ENCODE assay signal across 8 mouse cellular contexts in genomic region chr4:55514733-55515176, GRCm38 (mm10). TPM values are rescaled to one million over a fixed set of nuclear protein-coding genes. Genes with fewer than 3 reads are reported as not detected.
DNase-seq lines count a peak whose midpoint lies in the region; ATAC-seq and TF ChIP-seq lines count a peak whose summit lies in the region.

No protein-coding gene starts in this region.

- no peak overlapping the region for H3K4me3 ChIP-seq in C2C12 (ENCODE audit: insufficient read depth, poor library complexity, severe bottlenecking)
- peak overlapping the region; percentile 77 for H3K4me3 ChIP-seq in brown adipose tissue, adult 24 weeks (ENCODE audit: insufficient read depth, low read depth, low read length)
- peak overlapping the region; percentile 61 for H3K4me3 ChIP-seq in forebrain, embryonic 13.5 days
- peak overlapping the region; percentile 66 for H3K4me3 ChIP-seq in heart, postnatal 0 days (ENCODE audit: low read depth, low read length)
- peak overlapping the region; percentile 51 for H3K4me3 ChIP-seq in liver, embryonic 15.5 days (replicated peaks)
- peak overlapping the region; percentile 62 for H3K4me3 ChIP-seq in stomach, embryonic 15.5 days (replicated peaks)

- H3K4me2 ChIP-seq in forebrain, embryonic 13.5 days = peak overlapping the region; percentile 66
- peak overlapping the region; percentile 74 for H3K4me2 ChIP-seq in heart, postnatal 0 days (ENCODE audit: low read depth, low read length)
- H3K4me2 ChIP-seq in liver, embryonic 15.5 days = peak overlapping the region; percentile 68
- peak overlapping the region; percentile 64 for H3K4me2 ChIP-seq in stomach, embryonic 15.5 days

- peak; percentile 98 for ATAC-seq in forebrain, embryonic 13.5 days
- peak; percentile 97 for ATAC-seq in heart, postnatal 0 days (ENCODE audit: insufficient read depth, low read depth)
- peak; percentile 54; the same call in 1 of the 2 replicates for ATAC-seq in liver, embryonic 15.5 days (ENCODE audit: insufficient read depth)
- peak; percentile 94 for ATAC-seq in stomach, embryonic 15.5 days (ENCODE audit: insufficient read depth, low FRiP score, low read depth)

- DNase-seq in heart, postnatal 0 days (ENCODE audit: low spot score) = peak; percentile 81
- DNase-seq in kidney, postnatal 25 days = peak; percentile 82 to 86
- peak; percentile 85 for DNase-seq in neural tube, embryonic 10.5 days (ENCODE audit: extremely low spot score, low spot score)

- H3K4me1 ChIP-seq in brown adipose tissue, adult 24 weeks (ENCODE audit: control insufficient read depth, insufficient read depth, insufficient read length, low read length) = no peaks in the 10 kb centered on the region
- peaks cover 11% of the 10 kb centered on the region; the same call in 1 of the 2 replicates for H3K4me1 ChIP-seq in forebrain, embryonic 13.5 days
- no peaks in the 10 kb centered on the region for H3K4me1 ChIP-seq in heart, postnatal 0 days (ENCODE audit: control insufficient read depth, insufficient read depth)
- H3K4me1 ChIP-seq in liver, embryonic 15.5 days (replicated peaks) = peaks cover 3% of the 10 kb centered on the region; the same call in 1 of the 2 replicates
- peaks cover 5% of the 10 kb centered on the region; the same call in 1 of the 2 replicates for H3K4me1 ChIP-seq in stomach, embryonic 15.5 days

- no peaks in the 10 kb centered on the region for H3K79me3 ChIP-seq in C2C12 (ENCODE audit: low read depth)

- H3K36me3 ChIP-seq in C2C12 (ENCODE audit: control insufficient read depth, insufficient read depth) = no peaks in the 10 kb centered on the region
- no peaks in the 10 kb centered on the region for H3K36me3 ChIP-seq in forebrain, embryonic 13.5 days (ENCODE audit: poor library complexity, severe bottlenecking)
- no peaks in the 10 kb centered on the region for H3K36me3 ChIP-seq in heart, postnatal 0 days (replicated peaks; ENCODE audit: control insufficient read depth, insufficient read depth, low read length)
- no peaks in the 10 kb centered on the region for H3K36me3 ChIP-seq in liver, embryonic 15.5 days (replicated peaks)
- no peaks in the 10 kb centered on the region for H3K36me3 ChIP-seq in stomach, embryonic 15.5 days

- no peaks in the 10 kb centered on the region for H3K27me3 ChIP-seq in C2C12 (ENCODE audit: control insufficient read depth, insufficient read depth, insufficient read length)
- H3K27me3 ChIP-seq in forebrain, embryonic 13.5 days = peaks cover 4% of the 10 kb centered on the region; the same call in 1 of the 2 replicates
- 0 out of 2 replicates have a peak, but pooled peaks cover 6% of the 10 kb centered on the region for H3K27me3 ChIP-seq in heart, postnatal 0 days (ENCODE audit: control insufficient read depth, insufficient read depth, low read length)
- peaks cover 36% of the 10 kb centered on the region for H3K27me3 ChIP-seq in liver, embryonic 15.5 days
- no peaks in the 10 kb centered on the region for H3K27me3 ChIP-seq in stomach, embryonic 15.5 days (replicated peaks)

- peak; percentile 24 for TF ChIP-seq CTCF in C2C12 (IDR thresholded peaks at IDR 0.05; ENCODE audit: control insufficient read depth, insufficient read depth, insufficient read length)
- peak; percentile 80 for TF ChIP-seq CTCF in heart, postnatal 0 days (IDR thresholded peaks at IDR 0.05; ENCODE audit: low read depth)

- WGBS in forebrain, embryonic 13.5 days = 0% methylated on average over 39 of the region's 39 CpGs
- under 1% methylated on average over 39 of the region's 39 CpGs for WGBS in heart, postnatal 0 days
- 0% methylated on average over 38 of the region's 39 CpGs for WGBS in liver, embryonic 15.5 days (ENCODE audit: insufficient replicate concordance)
- WGBS in stomach, embryonic 15.5 days = under 1% methylated on average over 39 of the region's 39 CpGs

- TF ChIP-seq EP300 in heart, postnatal 0 days (IDR thresholded peaks at IDR 0.05; ENCODE audit: low read depth) = no peak

- peak overlapping the region; percentile 61 for H3K27ac ChIP-seq in brown adipose tissue, adult 24 weeks (replicated peaks; ENCODE audit: low read depth, low read length)
- H3K27ac ChIP-seq in forebrain, embryonic 13.5 days = no peak overlapping the region
- H3K27ac ChIP-seq in heart, postnatal 0 days (ENCODE audit: low read depth) = peak overlapping the region; percentile 40; the same call in 1 of the 2 replicates
- H3K27ac ChIP-seq in liver, embryonic 15.5 days (replicated peaks) = no peak overlapping the region
- 0 out of 2 replicates have a peak overlapping the region, but pooled peaks have one; percentile 53 for H3K27ac ChIP-seq in stomach, embryonic 15.5 days

- no peaks in the 10 kb centered on the region for H3K79me2 ChIP-seq in C2C12 (ENCODE audit: control insufficient read depth, insufficient read depth)

- H3K9me3 ChIP-seq in forebrain, embryonic 13.5 days (replicated peaks) = no peaks in the 10 kb centered on the region
- H3K9me3 ChIP-seq in heart, postnatal 0 days (replicated peaks; ENCODE audit: control insufficient read depth, low read length) = no peaks in the 10 kb centered on the region
- no peaks in the 10 kb centered on the region for H3K9me3 ChIP-seq in liver, embryonic 15.5 days (replicated peaks)
- no peaks in the 10 kb centered on the region for H3K9me3 ChIP-seq in stomach, embryonic 15.5 days

- no peak overlapping the region for H3ac ChIP-seq in C2C12 (ENCODE audit: control insufficient read depth, insufficient read length, low read depth)

- H3K9ac ChIP-seq in forebrain, embryonic 13.5 days = peak overlapping the region; percentile 76
- peak overlapping the region; percentile 57 for H3K9ac ChIP-seq in heart, postnatal 0 days (replicated peaks; ENCODE audit: low read depth, low read length)
- peak overlapping the region; percentile 39 for H3K9ac ChIP-seq in liver, embryonic 15.5 days
- peak overlapping the region; percentile 34 for H3K9ac ChIP-seq in stomach, embryonic 15.5 days

TF ChIP-seq in C2C12, 6 proteins besides CTCF, POLR2A, EP300 and RAD21:
- TF ChIP-seq CEBPB (IDR thresholded peaks at IDR 0.05; ENCODE audit: low read depth) (no peak), MYOD1 (IDR thresholded peaks at IDR 0.05; ENCODE audit: control insufficient read depth, insufficient read length, low read depth) (no peak)

RNA-seq across cellular contexts. Expression of gene Klf4, which starts 17.5 kb away (rescaled TPM):
- polyA plus RNA-seq in C2C12 (2012; fragmentation: generic; extraction: Trizol) = 11.0 TPM
- polyA plus RNA-seq in brown adipose tissue, adult 24 weeks (2012; ENCODE audit: insufficient read depth, insufficient read length, missing spikeins) = 17.1 and 51.4 TPM in 2 replicates
- 1.5 TPM in 2 replicates for polyA plus RNA-seq in forebrain, embryonic 13.5 days (2015; fragmentation: Nextera tagmentation; extraction: Ambion mirVana)
- total RNA-seq in heart, postnatal 0 days (2014; rRNA removed; ENCODE audit: low replicate concordance) = 17.9 and 24.6 TPM in 2 replicates
- polyA plus RNA-seq in heart, postnatal 0 days (2015; fragmentation: Nextera tagmentation; extraction: Ambion mirVana) = 6.2 and 6.5 TPM in 2 replicates
- 0.73 and 0.79 TPM in 2 replicates for polyA plus RNA-seq in liver, embryonic 15.5 days (2015; fragmentation: Nextera tagmentation; extraction: Ambion mirVana)
- polyA plus RNA-seq in stomach, embryonic 15.5 days (2015; fragmentation: Nextera tagmentation; extraction: Ambion mirVana) = 20.8 and 26.1 TPM in 2 replicates

Comparison
In these comparisons a context has a peak if more than half of its experiments do, and no peak if none do; other contexts are left out.
1. H3K27ac ChIP-seq: peak in brown adipose tissue, adult 24 weeks (single experiment), heart, postnatal 0 days (single experiment) and stomach, embryonic 15.5 days (single experiment); none in forebrain, embryonic 13.5 days (single experiment) and liver, embryonic 15.5 days (single experiment).
2. Peak in every context shown above with its lines, with median percentiles within 50 percentile points of each other: ATAC-seq, H3K4me2 ChIP-seq, H3K9ac ChIP-seq and DNase-seq.